Mouse (Mus musculus) heart, embryonic 14.5 days (tissue): ENCODE data around the gene Map2k6. TPM values are rescaled to one million over a fixed set of nuclear protein-coding genes. Genes with fewer than 3 reads are reported as not detected.
A peak's percentile ranks its signal among the peaks of the same experiment; 100 is the strongest.

Experiments
- ATAC-seq: fragments of 200-750 bp; cut with Nextera tagmentation; 2 replicates; pipeline ENCODE4 v1.8.0; 2017; ENCODE audit warnings: low read depth, moderate TSS enrichment; ENCODE audit not compliant: insufficient number of reproducible peaks, insufficient read depth, low FRiP score
- H3K27ac ChIP-seq, 2 experiments: fragments of 200-500 bp in 1 of 2; fragments of 300-500 bp in 1 of 2; sonication (generic) in 1 of 2; replicated peaks in 1 of 2; 2 replicates each; pipeline ENCODE4 v1.5.1; 2012 to 2014; ENCODE audit warnings: low read depth in 2 of 2, low read length in 2 of 2, control low read depth in 1 of 2, mild to moderate bottlenecking in 1 of 2, mixed read lengths in 1 of 2; ENCODE audit not compliant: control insufficient read depth in 1 of 2, insufficient read depth in 1 of 2
- H3K27me3 ChIP-seq: fragments of 300-500 bp; sonication (generic); 2 replicates; pipeline ENCODE4 v1.6.1; 2014; ENCODE audit warnings: mild to moderate bottlenecking, low read length, control low read depth; ENCODE audit not compliant: control insufficient read depth, insufficient read depth
- H3K36me3 ChIP-seq: fragments of 300-500 bp; sonication (generic); 2 replicates; pipeline ENCODE4 v1.6.1; 2014; ENCODE audit warnings: mild to moderate bottlenecking, control low read depth, low read length, mixed read lengths; ENCODE audit not compliant: control insufficient read depth, insufficient read depth
- H3K4me1 ChIP-seq, 2 experiments: fragments of 200-500 bp in 1 of 2; fragments of 300-500 bp in 1 of 2; sonication (generic) in 1 of 2; 2 replicates each; pipeline ENCODE4 v1.6.1; 2012 to 2014; ENCODE audit warnings: low read length in 2 of 2, control low read depth in 1 of 2, mixed read lengths in 1 of 2; ENCODE audit not compliant: control insufficient read depth in 2 of 2, insufficient read depth in 2 of 2
- H3K4me2 ChIP-seq: fragments of 300-500 bp; sonication (generic); 2 replicates; pipeline ENCODE4 v1.6.1; 2014; ENCODE audit warnings: mild to moderate bottlenecking, low read length
- H3K4me3 ChIP-seq, 2 experiments: fragments of 200-500 bp in 1 of 2; fragments of 300-500 bp in 1 of 2; sonication (generic) in 1 of 2; 2 replicates each; pipeline ENCODE4 v1.5.1; 2012 to 2014; ENCODE audit warnings: low read length in 2 of 2, mild to moderate bottlenecking in 2 of 2, control low read depth in 1 of 2, low read depth in 1 of 2, moderate library complexity in 1 of 2; ENCODE audit not compliant: control insufficient read depth in 1 of 2, insufficient read depth in 1 of 2
- H3K9ac ChIP-seq: fragments of 300-500 bp; sonication (generic); 2 replicates; pipeline ENCODE4 v1.6.1; 2014; ENCODE audit warnings: mild to moderate bottlenecking, low read length
- H3K9me3 ChIP-seq: fragments of 300-500 bp; sonication (generic); 2 replicates; pipeline ENCODE4 v1.6.1; 2016; ENCODE audit warnings: low read length, control low read depth; ENCODE audit not compliant: control insufficient read depth
- WGBS: fragments of 180-500 bp; shearing (Covaris S2); extraction: QIAGEN DNeasy Blood & Tissue Kit; methylation state at CpG from one replicate; pipeline ENCODE4 v1.1.7; 2014; 5-methylcytosine and 5-hydroxymethylcytosine counted together
- polyA plus RNA-seq: library from polyadenylated mRNA; unstranded; fragments of >200 nt; fragmentation: Nextera tagmentation; extraction: Ambion mirVana; gene quantifications from 2 replicates; pipeline ENCODE4 v1.2.1, GENCODE M21; 2014

Map2k6 gene
- polyA plus RNA-seq, 1 experiment from 2014 or later = 18.8 TPM

DNA sequence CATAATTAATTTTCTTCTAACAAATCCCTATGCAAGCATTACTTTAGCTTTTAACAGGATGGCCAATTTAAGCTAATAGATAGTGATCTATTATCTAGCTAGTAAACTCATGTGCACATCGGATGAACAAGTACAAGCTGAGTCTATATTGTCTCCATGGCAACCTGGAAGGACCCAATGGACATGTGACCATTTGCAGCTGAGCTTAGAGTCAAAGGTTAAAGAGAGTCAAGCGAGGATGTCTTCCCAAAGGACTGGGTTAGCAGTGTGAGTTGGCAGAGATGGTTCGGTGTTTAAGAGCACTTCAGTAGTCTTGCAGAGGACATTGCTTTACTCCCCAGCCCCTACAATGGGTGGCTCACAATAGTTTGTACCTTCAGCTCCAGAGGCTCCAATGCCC is 6.2 kb upstream of the Map2k6 start:
- no peak overlapping the region for H3K9ac ChIP-seq
- no peak for ATAC-seq
- no peaks in the 10 kb centered on the region for H3K9me3 ChIP-seq
- no peaks in the 10 kb centered on the region for H3K36me3 ChIP-seq
- H3K27ac ChIP-seq = no peak overlapping the region
- 89% methylated on average over 3 of the region's 3 CpGs for whole genome bisulfite sequencing
- H3K4me2 ChIP-seq = no peak overlapping the region
- H3K27me3 ChIP-seq = no peaks in the 10 kb centered on the region
- peaks cover 0 to 3% of the 10 kb centered on the region in 2 experiments; a peak in 1 of 4 replicates for H3K4me1 ChIP-seq
- H3K4me3 ChIP-seq = no peak overlapping the region

DNA sequence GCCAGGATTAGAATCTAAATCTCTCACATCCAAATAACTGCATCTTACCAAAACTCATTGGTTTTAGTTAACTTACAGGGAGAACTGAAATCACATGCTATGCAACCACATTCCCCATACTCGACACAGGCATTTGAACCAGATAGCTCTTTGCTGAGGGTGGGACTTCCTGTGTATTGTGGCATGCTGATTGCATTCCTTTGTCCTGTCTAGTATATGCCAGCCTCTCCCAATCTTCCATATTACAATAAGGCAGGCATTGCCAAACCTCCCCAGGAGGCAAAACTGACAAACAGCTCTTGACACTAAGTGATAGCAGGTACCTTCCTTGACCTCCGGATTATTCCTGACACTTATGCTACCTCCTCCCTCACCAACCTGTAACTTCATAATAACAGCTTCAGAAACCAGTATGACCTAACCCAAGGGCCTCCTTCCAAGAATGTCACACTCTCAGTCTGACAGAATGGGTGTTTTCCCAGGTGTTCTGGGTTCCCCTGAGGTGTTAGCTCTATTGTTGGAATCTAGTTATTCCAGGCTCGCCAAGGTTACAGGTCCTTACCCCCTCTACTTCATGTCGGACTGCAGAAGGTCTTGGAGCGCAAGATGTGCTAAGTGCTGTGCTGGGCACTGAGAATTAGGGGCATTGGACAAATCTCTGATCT is 4.0 kb upstream of the Map2k6 start:
- H3K27me3 ChIP-seq = no peaks in the 10 kb centered on the region
- no peak overlapping the region for H3K4me3 ChIP-seq
- peaks cover 0 to 7% of the 10 kb centered on the region in 2 experiments; a peak in 3 of 4 replicates for H3K4me1 ChIP-seq
- H3K27ac ChIP-seq = no peak overlapping the region
- ATAC-seq = no peak
- H3K4me2 ChIP-seq = no peak overlapping the region
- H3K36me3 ChIP-seq = no peaks in the 10 kb centered on the region
- no peak overlapping the region for H3K9ac ChIP-seq
- no peaks in the 10 kb centered on the region for H3K9me3 ChIP-seq
- WGBS = 68% methylated on average over 5 of the region's 5 CpGs

DNA sequence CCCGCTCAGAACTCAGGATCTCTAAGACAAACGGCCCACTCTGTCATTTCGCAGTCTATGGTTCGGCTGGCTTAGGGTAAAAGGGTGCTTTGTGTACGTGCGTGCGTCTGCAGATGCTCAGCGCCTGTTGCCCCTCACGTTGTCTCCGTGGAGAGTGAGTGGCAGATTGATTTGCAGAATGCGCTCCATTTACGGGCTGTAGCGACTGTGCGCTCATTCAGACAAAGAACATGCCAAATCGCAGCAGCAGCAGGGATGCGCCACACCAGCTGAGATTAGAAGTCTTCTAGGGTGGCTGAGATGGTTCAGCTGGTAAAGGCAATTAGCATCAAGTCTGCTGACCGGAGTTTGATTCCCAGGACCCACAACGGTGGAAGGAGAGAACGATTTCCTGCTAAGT is 2.8 kb upstream of the Map2k6 start:
- no peaks in the 10 kb centered on the region for H3K27me3 ChIP-seq
- WGBS = 41% methylated on average over 19 of the region's 19 CpGs
- 0 out of 4 replicates have a peak overlapping the region, but pooled peaks of 1 of the 2 experiments have one; percentile 0 for H3K4me3 ChIP-seq
- H3K9me3 ChIP-seq = no peaks in the 10 kb centered on the region
- H3K4me1 ChIP-seq = peaks cover 0 to 18% of the 10 kb centered on the region in 2 experiments; a peak in 3 of 4 replicates
- no peaks in the 10 kb centered on the region for H3K36me3 ChIP-seq
- H3K27ac ChIP-seq = no peak overlapping the region
- H3K9ac ChIP-seq = no peak overlapping the region
- peak overlapping the region; percentile 43 for H3K4me2 ChIP-seq
- no peak for ATAC-seq

- Histone ChIP-seq H3K4me1 (peaks cover 0 to 25% of the 10 kb centered on the region in 2 experiments; a peak in 3 of 4 replicates), H3K9me3 (no peaks in the 10 kb centered on the region), H3K36me3 (no peaks in the 10 kb centered on the region), H3K27me3 (no peaks in the 10 kb centered on the region), H3K4me2 (peak overlapping the region; percentile 70), H3K9ac (peak overlapping the region; percentile 70), H3K4me3 (peak overlapping the region; percentile 70 to 77), H3K27ac (peak overlapping the region; percentile 24 to 54; a peak in 3 of 4 replicates)
- ATAC-seq = no peak
- WGBS = 17% methylated on average over 15 of the region's 15 CpGs
Measured at GRCm38 (mm10) chr11:110399240-110400150, 573 bp downstream of the Map2k6 start.

DNA sequence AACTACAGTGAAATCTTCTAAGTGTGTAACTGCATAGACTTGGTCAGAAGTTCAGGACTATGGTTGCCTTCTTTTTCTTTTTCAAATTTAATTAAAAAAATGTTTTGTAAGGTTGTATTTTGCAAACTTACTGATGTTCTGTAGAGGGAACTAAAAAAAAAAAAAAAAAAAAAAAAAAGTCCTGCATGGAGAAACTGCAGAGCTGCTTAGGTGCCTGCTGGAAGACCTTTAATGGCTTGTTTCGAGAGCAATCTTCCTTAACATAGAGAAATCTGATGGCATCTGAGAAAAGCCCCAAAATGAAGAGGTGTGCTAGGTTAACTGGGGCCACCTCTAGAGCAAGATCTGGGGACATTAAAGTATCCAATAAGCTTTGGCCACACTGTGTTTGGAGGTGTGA is 1.4 kb downstream of the Map2k6 start:
- Histone ChIP-seq H3K27ac (no peak overlapping the region), H3K9ac (peak overlapping the region; percentile 70), H3K36me3 (no peaks in the 10 kb centered on the region), H3K4me2 (peak overlapping the region; percentile 70), H3K27me3 (no peaks in the 10 kb centered on the region), H3K4me3 (peak overlapping the region; percentile 70 to 77; a peak in 3 of 4 replicates), H3K4me1 (peaks cover 0 to 23% of the 10 kb centered on the region in 2 experiments; a peak in 3 of 4 replicates), H3K9me3 (no peaks in the 10 kb centered on the region)
- no peak for ATAC-seq
- WGBS = 57% methylated on average over 1 of the region's 1 CpGs

DNA sequence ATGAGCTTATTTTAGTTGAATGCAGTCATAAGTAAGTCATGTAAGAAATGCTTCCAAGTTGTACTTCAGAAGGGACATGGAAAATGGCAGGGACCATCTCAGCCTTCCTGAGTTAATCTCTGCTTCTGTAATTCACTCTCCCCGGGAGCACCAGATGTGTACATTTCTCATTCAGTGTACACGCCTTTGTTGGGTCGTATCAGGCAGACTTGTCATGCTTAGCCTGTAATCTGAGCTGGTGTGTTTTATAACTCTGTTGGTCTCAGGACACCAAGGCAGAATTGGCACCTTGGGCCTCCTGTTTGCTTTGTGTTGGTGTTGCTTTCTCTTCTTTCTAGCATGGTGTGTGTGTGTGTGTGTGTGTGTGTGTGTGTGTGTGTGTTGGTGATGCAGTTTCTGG is 3.7 kb downstream of the Map2k6 start:
- H3K36me3 ChIP-seq = no peaks in the 10 kb centered on the region
- H3K9ac ChIP-seq = no peak overlapping the region
- no peak overlapping the region for H3K4me3 ChIP-seq
- H3K4me1 ChIP-seq = peaks cover 0 to 23% of the 10 kb centered on the region in 2 experiments; a peak in 2 of 4 replicates
- H3K9me3 ChIP-seq = no peaks in the 10 kb centered on the region
- H3K27me3 ChIP-seq = no peaks in the 10 kb centered on the region
- ATAC-seq = no peak
- H3K4me2 ChIP-seq = peak overlapping the region; percentile 27; the same call in 1 of the 2 replicates
- WGBS = 43% methylated on average over 3 of the region's 3 CpGs
- peak overlapping the region; percentile 18 to 64; a peak in 3 of 4 replicates for H3K27ac ChIP-seq

DNA sequence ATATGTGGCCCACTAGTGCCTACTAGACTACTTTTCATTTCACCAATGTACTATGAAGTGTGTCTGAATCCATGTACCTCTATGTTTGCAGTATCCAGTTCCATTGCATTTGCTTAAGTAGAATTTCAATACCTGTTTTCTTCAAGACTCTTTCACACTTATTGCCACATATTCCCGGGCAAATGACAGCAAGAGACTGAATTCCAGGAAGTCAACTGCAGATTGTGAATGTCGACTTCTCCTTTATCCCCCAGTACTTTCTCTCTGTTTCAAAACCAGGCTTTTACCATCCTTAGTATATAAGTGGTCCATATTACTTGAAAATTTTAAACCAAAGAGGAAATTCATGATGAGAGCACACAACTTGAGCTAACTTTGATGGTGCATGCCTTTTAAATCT is 4.7 kb downstream of the Map2k6 start:
- ATAC-seq = no peak
- no peak overlapping the region for H3K9ac ChIP-seq
- no peak overlapping the region for H3K4me3 ChIP-seq
- no peak overlapping the region for H3K27ac ChIP-seq
- no peaks in the 10 kb centered on the region for H3K36me3 ChIP-seq
- no peaks in the 10 kb centered on the region for H3K9me3 ChIP-seq
- H3K27me3 ChIP-seq = no peaks in the 10 kb centered on the region
- no peak overlapping the region for H3K4me2 ChIP-seq
- 65% methylated on average over 2 of the region's 2 CpGs for WGBS
- H3K4me1 ChIP-seq = peaks cover 0 to 22% of the 10 kb centered on the region in 2 experiments; a peak in 2 of 4 replicates
